8 mouse cellular contexts compared by ENCODE assay signal in the genomic region with DNA sequence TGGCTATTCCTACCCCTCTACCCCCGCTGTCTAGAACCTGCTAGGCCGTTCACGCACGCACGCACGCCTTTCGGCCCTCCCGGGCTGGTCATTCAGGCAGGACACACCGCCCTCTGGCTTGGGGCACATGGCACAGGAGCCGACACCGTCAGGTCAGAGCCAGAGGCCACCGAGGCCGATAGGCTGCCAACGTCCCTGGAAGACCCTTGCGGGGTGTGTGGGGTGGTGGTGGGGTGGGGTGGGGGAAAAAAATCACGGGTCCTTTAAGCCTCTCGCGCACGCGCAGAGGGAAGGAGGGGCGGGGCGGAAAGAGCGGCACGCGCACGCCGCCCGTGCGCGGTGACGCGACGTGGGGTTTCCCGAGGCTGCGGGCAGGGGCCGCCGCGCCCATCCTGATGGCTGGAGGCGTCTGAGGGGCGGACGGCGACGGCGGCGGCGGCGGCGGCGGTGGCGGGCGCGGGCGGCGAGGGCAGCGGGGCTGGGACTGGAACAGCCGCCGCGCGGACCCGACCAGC. TPM values are rescaled to one million over a fixed set of nuclear protein-coding genes. Genes with fewer than 3 reads are reported as not detected.
DNase-seq lines count a peak whose midpoint lies in the region; ATAC-seq lines count a peak whose summit lies in the region.

Gene Gnb1 (plus strand): TSS at position 372 of the 515 bp plus-strand sequence.

- H3K4me3 ChIP-seq in hindbrain, embryonic 13.5 days, result peak within 1 kb of the TSS; percentile 99

- H3K4me2 ChIP-seq in hindbrain, embryonic 13.5 days, result peak within 1 kb of the TSS; percentile 82

- no peaks in the 10 kb centered on the region for H3K27me3 ChIP-seq in hindbrain, embryonic 13.5 days

- peak within 1 kb of the TSS; percentile 100 for H3K9ac ChIP-seq in hindbrain, embryonic 13.5 days

- H3K4me1 ChIP-seq in hindbrain, embryonic 13.5 days (replicated peaks), result peaks cover 51% of the 10 kb centered on the region

- H3K27ac ChIP-seq in hindbrain, embryonic 13.5 days, result peak within 1 kb of the TSS; percentile 97

- peak; percentile 95 for DNase-seq in NIH3T3 (ENCODE audit: low read depth)
- peak; percentile 99 for DNase-seq in cerebellum, postnatal 10 days
- peak; percentile 80 to 91 for DNase-seq in frontal cortex, postnatal 14 days (ENCODE audit: low spot score in 2 of 2)
- DNase-seq in layer of hippocampus, postnatal 25 days (ENCODE audit: extremely low spot score in 1 of 2, low spot score in 1 of 2), result peak; percentile 97 to 99
- peak; percentile 94 for DNase-seq in lung, postnatal 25 days (ENCODE audit: low spot score)
- DNase-seq in retina, embryonic 14.5 days (ENCODE audit: low spot score), result peak; percentile 94
- DNase-seq in thymus, postnatal 4 days, result peak; percentile 99

- H3K36me3 ChIP-seq in hindbrain, embryonic 13.5 days, result no peaks in the 10 kb centered on the region

- H3K9me3 ChIP-seq in hindbrain, embryonic 13.5 days, result no peaks in the 10 kb centered on the region

- peak; percentile 83 for ATAC-seq in hindbrain, embryonic 13.5 days (ENCODE audit: low FRiP score)

- 0% methylated on average over 26 of the region's 60 CpGs for WGBS in hindbrain, embryonic 13.5 days

RNA-seq across cellular contexts. Expression of gene Gnb1, which starts in this region (rescaled TPM):
- polyA plus RNA-seq in hindbrain, embryonic 13.5 days (2015; fragmentation: Nextera tagmentation; extraction: Ambion mirVana), result 1,012 and 1,052 TPM in 2 replicates
- total RNA-seq in layer of hippocampus, postnatal 25 days (2021), result 100 to 1,000 TPM; 763 to 780 TPM

Comparison
In these comparisons a context has a peak if more than half of its experiments do, and no peak if none do; other contexts are left out.
1. Peak in every context shown above with its lines: DNase-seq, ATAC-seq, H3K4me3 ChIP-seq and H3K27ac ChIP-seq.